Mouse (Mus musculus): ENCODE results near the gene Gm3336.

DNA sequence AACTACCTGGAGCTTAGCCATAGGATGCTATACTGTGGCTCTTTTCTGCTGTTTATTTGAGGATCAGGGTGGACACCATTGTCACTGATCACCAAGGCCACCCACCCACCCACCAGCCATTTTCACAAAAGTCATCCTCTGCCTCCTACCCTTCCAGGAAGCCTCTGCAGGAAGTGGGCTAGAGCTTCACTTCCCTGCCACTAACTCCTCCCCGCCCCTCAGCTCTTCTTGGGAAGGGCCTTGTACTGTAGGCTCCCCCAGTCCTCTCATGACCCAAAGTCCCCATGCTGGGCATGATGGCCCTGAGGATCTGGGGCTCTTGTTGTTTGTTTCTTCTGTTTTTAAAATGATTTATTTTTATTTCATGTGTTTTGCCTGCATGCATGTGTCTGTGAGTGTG, 43.0 kb upstream of the Gm3336 start:
- TF ChIP-seq CTCF (IDR thresholded peaks at IDR 0.05; ENCODE audit: borderline replicate concordance, insufficient read depth, low read length) (no peak), POLR2A (IDR thresholded peaks at IDR 0.05; ENCODE audit: low read depth, low read length) (no peak)
